Mouse (Mus musculus): Measurements from ENCODE around the gene Iapp. TPM values are rescaled to one million over a fixed set of nuclear protein-coding genes. Genes with fewer than 3 reads are reported as not detected.

Gene Iapp
- polyA plus RNA-seq (2014; fragmentation: Illumina TruSeq; extraction: RNeasy Lipid Tissue Mini Kit (QIAGEN cat#74804); ENCODE audit: insufficient read depth, low read depth, low replicate concordance), result not detected

DNA sequence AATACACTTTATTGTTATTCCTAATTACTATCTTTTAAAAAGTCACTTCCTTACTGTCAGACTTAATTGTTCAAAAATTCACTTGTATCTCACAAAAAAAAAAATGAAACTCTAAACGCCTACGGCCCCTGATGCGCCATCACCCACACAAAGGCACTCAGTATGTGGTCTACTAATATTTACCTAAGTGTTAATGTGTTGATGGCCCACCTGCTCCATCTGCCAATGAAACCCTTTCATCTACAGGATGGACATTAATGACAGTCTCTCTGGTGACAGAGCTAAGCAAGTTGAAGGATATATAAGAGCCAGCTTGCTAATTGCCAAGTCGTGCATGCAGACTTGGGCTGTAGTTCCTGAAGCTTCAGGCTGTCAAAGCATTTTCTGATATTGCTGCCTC lies at the start of gene Iapp:
Gene Iapp (plus strand): TSS at position 326 of the 400 bp plus-strand sequence.

GRCm38 (mm10) chr6:142322881-142323280 lies 24.7 kb downstream of the Iapp start, which contains the start of gene Slco1a5:
Slco1a5 (minus strand) TSS chr6:142322981.

GRCm38 (mm10) chr6:142345440-142346038 lies 47.3 kb downstream of the Iapp start, which contains the start of gene Pyroxd1:
Pyroxd1 (plus strand) TSS chr6:142345654.

Other genes starting within 250 kb of the Iapp start
- not detected for gene Slco1a6, start 89.9 kb upstream of the Iapp start, polyA plus RNA-seq (2014; fragmentation: Illumina TruSeq; extraction: RNeasy Lipid Tissue Mini Kit (QIAGEN cat#74804); ENCODE audit: insufficient read depth, low read depth, low replicate concordance)
- gene Slco1a5, start 24.6 kb downstream of the Iapp start, polyA plus RNA-seq (2014; fragmentation: Illumina TruSeq; extraction: RNeasy Lipid Tissue Mini Kit (QIAGEN cat#74804); ENCODE audit: insufficient read depth, low read depth, low replicate concordance), result 1.1 TPM
- gene Pyroxd1, start 47.2 kb downstream of the Iapp start, polyA plus RNA-seq (2014; fragmentation: Illumina TruSeq; extraction: RNeasy Lipid Tissue Mini Kit (QIAGEN cat#74804); ENCODE audit: insufficient read depth, low read depth, low replicate concordance), result 5.6 TPM
- 9.8 TPM for gene Recql, start 88.7 kb downstream of the Iapp start, polyA plus RNA-seq (2014; fragmentation: Illumina TruSeq; extraction: RNeasy Lipid Tissue Mini Kit (QIAGEN cat#74804); ENCODE audit: insufficient read depth, low read depth, low replicate concordance)
- gene Golt1b, start 88.8 kb downstream of the Iapp start, polyA plus RNA-seq (2014; fragmentation: Illumina TruSeq; extraction: RNeasy Lipid Tissue Mini Kit (QIAGEN cat#74804); ENCODE audit: insufficient read depth, low read depth, low replicate concordance), result 20.6 TPM
- gene Spx, start 115.0 kb downstream of the Iapp start, polyA plus RNA-seq (2014; fragmentation: Illumina TruSeq; extraction: RNeasy Lipid Tissue Mini Kit (QIAGEN cat#74804); ENCODE audit: insufficient read depth, low read depth, low replicate concordance), result 0.65 TPM
- 0.49 TPM for gene Gys2, start 174.7 kb downstream of the Iapp start, polyA plus RNA-seq (2014; fragmentation: Illumina TruSeq; extraction: RNeasy Lipid Tissue Mini Kit (QIAGEN cat#74804); ENCODE audit: insufficient read depth, low read depth, low replicate concordance)
- 306 TPM for gene Ldhb, start 209.5 kb downstream of the Iapp start, polyA plus RNA-seq (2014; fragmentation: Illumina TruSeq; extraction: RNeasy Lipid Tissue Mini Kit (QIAGEN cat#74804); ENCODE audit: insufficient read depth, low read depth, low replicate concordance)